Mouse (Mus musculus) liver, postnatal 0 days (tissue): Measurements from ENCODE around the gene Srsf5.

Experiments
- CTCF ChIP-seq: sonication (generic); IDR thresholded peaks from 2 replicates; pipeline ENCODE4 v1.5.1; 2016; ENCODE audit warnings: antibody characterized with exemption, low read depth
- EP300 ChIP-seq: IDR thresholded peaks from 2 replicates; pipeline ENCODE4 v1.6.1; 2016; ENCODE audit warnings: antibody characterized with exemption, low read depth, mild to moderate bottlenecking

GRCm38 (mm10) chr12:80923602-80924001 lies 21.7 kb upstream of the Srsf5 start:
- TF ChIP-seq CTCF = no peak
- TF ChIP-seq EP300 = no peak
